Mouse (Mus musculus): ENCODE results near the gene Uqcrq. TPM values are rescaled to one million over a fixed set of nuclear protein-coding genes. Genes with fewer than 3 reads are reported as not detected.

Uqcrq gene
- 100 to 1,000 TPM; 404 to 490 TPM for total RNA-seq (2021)

GRCm38 (mm10) chr11:53430670-53431346 is at the start of gene Uqcrq, which contains the start of gene Gdf9:
Gene Uqcrq (minus strand): TSS chr11:53430831.
Gene Gdf9 (plus strand): TSS chr11:53431023.
- intact Hi-C loops (cut with DNase I) = no loop called here
- DNase-seq (ENCODE audit: low spot score in 2 of 2) = peak; percentile 98 to 99

- intact Hi-C loops (cut with DNase I) = loop anchor here (2.0 to 5.0 kb wide), 2 partner anchors 41 to 102 kb away; no protein-coding TSS in a partner anchor
- peak; percentile 74 to 77 for DNase-seq (ENCODE audit: low spot score in 2 of 2)
Observed at GRCm38 (mm10) chr11:53479783-53480301, 49.2 kb upstream of the Uqcrq start, which contains the start of the genes Gm9945 and Sowaha. Gene Gm9945 (plus strand): TSS chr11:53480166. Gene Sowaha (minus strand): TSS chr11:53480274.

- peak in 1 of 2 experiments; percentile 43 for DNase-seq (ENCODE audit: low spot score in 2 of 2)
- intact Hi-C loops (cut with DNase I) = loop anchor here (2.0 to 5.0 kb wide), 2 partner anchors 42 to 103 kb away; no protein-coding TSS in a partner anchor
Observed at GRCm38 (mm10) chr11:53479171-53479782, 48.6 kb upstream of the Uqcrq start.

GRCm38 (mm10) chr11:53478383-53479170 is 47.9 kb upstream of the Uqcrq start:
- peak; percentile 61 to 70 for DNase-seq (ENCODE audit: low spot score in 2 of 2)

GRCm38 (mm10) chr11:53477833-53478232 is 47.2 kb upstream of the Uqcrq start:
- intact Hi-C loops (cut with DNase I) = loop anchor here (2.0 to 5.0 kb wide), 2 partner anchors 43 to 104 kb away; no protein-coding TSS in a partner anchor
- no peak for DNase-seq (ENCODE audit: low spot score in 2 of 2)

More at GRCm38 (mm10) chr11:53478383-53479170, 47.9 kb upstream of the Uqcrq start:
- intact Hi-C loops (cut with DNase I) = loop anchor here (2.0 to 5.0 kb wide), 2 partner anchors 42 to 104 kb away; no protein-coding TSS in a partner anchor

- intact Hi-C loops (cut with DNase I) = loop anchor here (5.0 kb wide), 1 partner anchor 107 kb away; no protein-coding TSS in a partner anchor
- DNase-seq (ENCODE audit: low spot score in 2 of 2) = no peak
Observed at GRCm38 (mm10) chr11:53475620-53476019, 45.0 kb upstream of the Uqcrq start.

GRCm38 (mm10) chr11:53472709-53473108 is 42.1 kb upstream of the Uqcrq start:
- DNase-seq (ENCODE audit: low spot score in 2 of 2) = no peak
- intact Hi-C loops (cut with DNase I) = loop anchor here (5.0 kb wide), 1 partner anchor 95 kb away; the partner anchor contains the start of gene Kif3a

GRCm38 (mm10) chr11:53469968-53470695 is 39.5 kb upstream of the Uqcrq start, which contains the start of gene Gm9837:
Gene Gm9837 (minus strand): TSS chr11:53470479.
- intact Hi-C loops (cut with DNase I) = loop anchor here (2.0 to 5.0 kb wide), 4 partner anchors 53 to 267 kb away; partner anchors contain the start of gene Kif3a
- peak; percentile 91 to 94 for DNase-seq (ENCODE audit: low spot score in 2 of 2)

- intact Hi-C loops (cut with DNase I) = loop anchor here (5.0 kb wide), 2 partner anchors 158 to 268 kb away; no protein-coding TSS in a partner anchor
- no peak for DNase-seq (ENCODE audit: low spot score in 2 of 2)
Observed at GRCm38 (mm10) chr11:53469294-53469967, 38.8 kb upstream of the Uqcrq start.

GRCm38 (mm10) chr11:53466231-53466971 is 35.8 kb upstream of the Uqcrq start:
- intact Hi-C loops (cut with DNase I) = loop anchor here (5.0 kb wide), 2 partner anchors 161 to 271 kb away; no protein-coding TSS in a partner anchor
- peak; percentile 83 to 87 for DNase-seq (ENCODE audit: low spot score in 2 of 2)

GRCm38 (mm10) chr11:53463551-53464424 is 33.2 kb upstream of the Uqcrq start:
- DNase-seq (ENCODE audit: low spot score in 2 of 2) = peak; percentile 74 to 82
- intact Hi-C loops (cut with DNase I) = no loop called here

- DNase-seq (ENCODE audit: low spot score in 2 of 2) = no peak
- intact Hi-C loops (cut with DNase I) = no loop called here
Observed at GRCm38 (mm10) chr11:53461727-53462126, 31.1 kb upstream of the Uqcrq start.

GRCm38 (mm10) chr11:53460192-53460591 is 29.6 kb upstream of the Uqcrq start:
- DNase-seq (ENCODE audit: low spot score in 2 of 2) = no peak
- intact Hi-C loops (cut with DNase I) = no loop called here

- intact Hi-C loops (cut with DNase I) = no loop called here
- no peak for DNase-seq (ENCODE audit: low spot score in 2 of 2)
Observed at GRCm38 (mm10) chr11:53458996-53459395, 28.4 kb upstream of the Uqcrq start.

- intact Hi-C loops (cut with DNase I) = no loop called here
- DNase-seq (ENCODE audit: low spot score in 2 of 2) = no peak
Observed at GRCm38 (mm10) chr11:53457372-53457954, 26.8 kb upstream of the Uqcrq start.

All from left cerebral cortex, postnatal 36 days (tissue).